Mouse (Mus musculus) liver, adult (tissue): ENCODE measurements around the gene Plcd1.

Experiments
- GATA4 ChIP-seq: IDR thresholded peaks from 2 replicates; pipeline ENCODE4 v1.6.1; 2014; ENCODE audit warnings: mild to moderate bottlenecking, low read length; ENCODE audit not compliant: insufficient replicate concordance

Gene Plcd1

DNA sequence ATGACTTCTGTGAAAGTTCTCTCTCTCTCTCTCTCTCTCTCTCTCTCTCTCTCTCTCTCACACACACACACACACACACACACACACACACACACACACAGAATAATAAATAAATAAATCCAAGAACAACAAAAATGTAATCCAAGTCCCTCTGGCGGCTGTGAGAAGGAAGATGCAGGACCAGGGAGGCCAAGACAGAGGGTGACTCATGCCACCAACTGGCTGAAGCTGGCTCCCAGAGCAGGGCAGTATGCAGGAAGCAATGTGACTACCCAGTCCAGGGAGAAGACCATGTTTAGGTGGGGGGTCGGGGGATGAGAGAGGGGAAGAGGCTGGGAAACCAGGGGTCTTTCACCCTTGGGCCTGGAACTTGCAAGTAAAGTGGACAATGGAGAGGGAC, 42.1 kb downstream of the Plcd1 start:
- no peak for TF ChIP-seq GATA4

DNA sequence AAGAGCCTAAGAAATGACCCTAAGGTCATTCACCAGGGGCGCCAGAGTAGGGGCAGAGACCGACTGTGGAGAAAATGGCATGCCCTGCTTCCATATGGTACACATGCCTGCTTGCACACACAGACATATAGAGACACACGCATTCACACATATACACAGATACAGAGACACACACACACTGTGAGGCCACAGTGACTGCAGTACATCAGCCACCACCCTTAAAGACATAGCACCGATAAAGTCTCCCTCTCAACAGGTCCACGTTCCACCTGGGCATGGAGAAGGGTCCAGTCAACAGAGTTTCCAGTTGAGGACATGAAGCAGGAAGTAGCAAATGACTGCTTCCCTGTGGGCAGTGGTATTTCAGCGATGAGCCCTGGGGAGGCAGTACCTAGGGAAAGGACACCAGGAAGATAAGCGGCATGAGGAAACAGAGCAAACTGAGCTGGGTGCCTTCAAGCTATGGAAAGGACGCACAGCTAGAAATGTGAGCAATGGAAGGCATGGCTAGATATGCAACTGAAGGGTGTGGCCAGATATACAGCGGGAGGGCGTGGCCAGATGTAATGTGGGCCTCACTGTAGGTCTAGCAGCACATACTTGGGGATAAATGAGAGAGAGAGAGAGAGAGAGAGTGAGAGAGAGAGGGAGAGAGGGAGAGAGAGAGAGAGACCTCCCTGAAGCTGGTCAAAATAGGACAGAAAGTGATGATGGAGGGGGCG, 45.0 kb downstream of the Plcd1 start:
- no peak for TF ChIP-seq GATA4

DNA sequence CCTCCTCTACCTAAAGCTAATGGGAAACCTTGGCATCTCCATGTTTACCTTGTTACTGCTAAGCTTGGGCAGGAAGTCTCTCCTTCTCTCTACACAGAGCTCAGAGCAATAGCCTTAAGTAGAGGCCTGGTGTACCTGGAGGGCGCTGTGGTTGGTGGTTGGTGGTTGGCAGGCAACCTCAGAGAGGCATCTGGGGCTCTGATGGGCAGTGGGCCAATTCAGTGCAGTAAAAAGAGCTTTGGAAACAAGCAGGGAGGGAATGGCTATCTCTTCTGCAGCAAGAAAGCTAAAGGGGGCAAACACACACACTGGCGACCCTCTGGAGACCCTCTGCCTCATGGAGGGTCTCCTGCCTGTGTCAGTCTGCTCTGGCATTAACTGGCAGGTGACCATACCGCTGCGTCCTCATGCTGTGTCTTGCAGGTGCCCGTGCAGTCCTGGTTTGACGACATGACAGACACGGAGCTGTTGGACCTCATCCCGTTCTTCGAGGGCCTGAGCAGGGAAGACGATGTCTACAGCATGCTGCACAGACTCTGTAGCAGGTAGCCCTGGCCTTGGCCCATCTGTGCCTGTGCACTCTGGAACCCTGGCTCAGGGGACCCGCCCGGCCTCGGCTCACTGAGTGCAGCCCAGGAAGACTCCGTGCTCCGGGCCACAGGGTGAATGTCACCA, 53.1 kb downstream of the Plcd1 start:
- TF ChIP-seq GATA4: no peak

DNA sequence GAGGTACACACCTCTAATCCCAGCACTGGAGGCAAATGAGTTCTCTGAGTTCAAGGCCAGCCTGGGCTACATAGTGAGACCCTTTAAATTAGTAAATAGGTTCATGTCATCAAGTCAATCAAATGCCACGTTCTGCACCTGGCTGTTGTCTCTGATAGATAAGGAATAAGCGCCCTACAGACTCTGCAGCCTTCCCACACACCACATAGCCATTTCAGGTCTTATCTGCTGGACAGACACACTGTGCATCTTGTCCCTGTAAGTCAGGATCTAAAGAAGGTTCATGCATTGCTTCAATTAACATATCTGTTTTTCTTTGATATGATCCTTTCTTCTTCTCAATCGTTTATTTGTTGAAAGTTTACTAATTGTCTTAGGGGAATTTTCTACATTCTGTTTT, 54.7 kb downstream of the Plcd1 start:
- no peak for TF ChIP-seq GATA4

DNA sequence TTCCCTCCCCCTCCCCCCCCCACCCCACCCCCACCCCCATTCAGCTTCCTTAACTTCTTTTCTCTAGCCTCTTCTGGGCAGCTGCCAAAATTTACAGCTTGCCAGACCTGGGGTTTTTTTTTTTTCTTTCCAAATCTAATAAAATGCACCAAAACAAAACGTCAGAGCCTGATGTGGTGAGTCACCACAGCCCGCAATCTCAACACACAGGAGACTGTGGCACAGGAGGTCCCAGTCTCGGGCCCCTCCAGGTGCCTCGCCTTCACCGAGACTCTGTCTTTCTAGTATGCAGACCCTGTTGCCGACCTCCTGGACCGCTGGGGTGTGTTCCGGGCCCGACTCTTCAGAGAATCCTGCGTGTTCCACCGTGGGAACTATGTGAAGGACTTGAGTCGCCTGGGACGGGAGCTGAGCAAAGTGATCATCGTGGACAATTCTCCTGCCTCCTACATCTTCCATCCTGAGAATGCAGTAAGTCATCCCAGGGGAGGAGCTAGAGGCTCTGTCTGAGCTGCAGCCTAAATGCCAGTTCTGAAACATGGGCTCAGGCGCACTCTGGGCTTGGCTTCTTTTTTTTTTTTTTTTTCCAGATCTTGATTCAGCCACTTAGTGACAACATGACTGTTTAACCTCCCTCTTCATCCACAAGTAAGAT, 56.1 kb downstream of the Plcd1 start:
- no peak for TF ChIP-seq GATA4

DNA sequence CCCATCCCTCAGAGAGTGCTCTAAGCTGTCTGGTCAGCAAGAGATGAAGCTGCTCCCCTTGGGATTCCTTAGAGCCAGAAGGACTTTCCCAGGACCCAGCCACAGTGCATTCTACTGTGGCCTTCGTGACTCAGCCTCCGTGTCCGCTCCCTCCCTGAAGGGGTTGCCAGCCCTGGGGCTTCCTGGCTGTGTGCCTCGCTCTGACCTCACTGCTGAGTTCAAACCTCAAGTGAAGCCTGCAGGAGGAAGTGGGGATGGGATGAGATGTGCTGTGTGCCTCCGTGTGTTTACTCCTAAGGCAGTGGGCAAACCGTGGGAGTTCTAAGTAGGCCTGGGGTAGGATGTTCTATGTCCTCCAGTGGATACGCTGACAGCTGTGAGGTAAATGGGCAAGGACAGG, 57.5 kb downstream of the Plcd1 start:
- no peak for TF ChIP-seq GATA4

DNA sequence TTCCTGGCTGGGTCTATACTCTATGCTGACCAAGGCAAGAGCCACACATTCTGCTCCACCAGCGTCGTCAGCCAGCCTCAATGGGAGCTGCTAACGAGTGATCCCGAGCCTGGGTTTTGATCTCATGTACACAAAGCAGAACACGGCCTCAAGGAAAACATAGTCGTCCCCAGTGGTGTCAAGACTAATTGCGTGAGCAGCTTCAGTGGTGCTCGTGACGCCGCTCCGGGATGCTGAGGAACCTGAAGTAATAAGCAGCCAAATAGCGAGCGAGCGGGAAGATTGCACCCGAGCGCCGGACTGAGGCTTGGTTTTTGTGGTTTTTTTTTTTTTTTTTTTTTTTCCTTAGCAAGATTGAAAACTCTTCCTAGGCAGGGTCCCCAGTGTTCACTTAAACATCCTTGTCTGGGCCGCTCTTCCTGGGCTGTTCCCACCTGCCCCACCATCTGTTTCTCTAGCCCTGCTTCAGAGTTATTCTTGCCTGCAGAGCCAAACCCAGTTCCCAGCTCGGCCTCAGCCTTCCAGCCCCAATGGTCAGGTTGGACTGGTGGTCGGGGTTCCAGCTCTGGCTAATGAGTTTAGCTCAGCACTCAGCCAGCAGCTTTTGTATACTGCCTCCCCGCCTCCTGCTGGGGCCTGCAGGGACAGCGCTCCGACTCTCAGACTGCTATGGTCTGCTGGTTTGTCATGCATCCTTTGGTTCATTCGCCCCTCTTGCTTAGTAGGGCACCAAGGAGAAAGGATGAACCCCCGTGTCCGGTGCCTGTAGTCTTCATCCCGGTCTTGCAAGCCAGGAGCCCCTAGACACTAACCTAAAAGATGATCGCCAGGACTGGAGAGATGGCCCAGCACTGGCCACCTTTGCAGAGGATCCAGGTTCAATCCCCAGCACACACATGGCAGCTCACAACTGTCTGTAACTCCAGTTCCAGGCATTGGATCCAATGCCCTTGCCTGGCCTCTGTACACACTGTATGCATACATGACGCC, 58.3 kb downstream of the Plcd1 start:
- no peak for TF ChIP-seq GATA4

DNA sequence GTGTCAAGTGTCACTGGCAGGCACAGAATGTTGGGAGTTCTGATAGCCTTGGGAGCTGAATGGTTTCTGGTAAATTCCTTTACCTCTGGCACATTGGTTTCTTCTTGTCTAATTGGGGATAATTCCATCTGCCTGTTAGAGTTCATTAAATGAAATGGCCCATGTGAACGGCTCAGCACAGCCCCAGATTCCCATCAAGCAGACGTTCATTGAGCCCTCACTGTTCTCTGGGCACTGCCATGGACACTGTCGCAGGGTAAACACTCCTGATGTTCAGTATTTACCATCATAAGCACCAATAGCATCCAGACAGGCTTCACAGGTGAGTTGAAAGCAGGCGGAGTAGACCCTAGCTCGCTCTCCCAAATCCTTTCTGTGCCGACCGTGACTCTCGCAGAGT, 59.2 kb downstream of the Plcd1 start:
- TF ChIP-seq GATA4: no peak

DNA sequence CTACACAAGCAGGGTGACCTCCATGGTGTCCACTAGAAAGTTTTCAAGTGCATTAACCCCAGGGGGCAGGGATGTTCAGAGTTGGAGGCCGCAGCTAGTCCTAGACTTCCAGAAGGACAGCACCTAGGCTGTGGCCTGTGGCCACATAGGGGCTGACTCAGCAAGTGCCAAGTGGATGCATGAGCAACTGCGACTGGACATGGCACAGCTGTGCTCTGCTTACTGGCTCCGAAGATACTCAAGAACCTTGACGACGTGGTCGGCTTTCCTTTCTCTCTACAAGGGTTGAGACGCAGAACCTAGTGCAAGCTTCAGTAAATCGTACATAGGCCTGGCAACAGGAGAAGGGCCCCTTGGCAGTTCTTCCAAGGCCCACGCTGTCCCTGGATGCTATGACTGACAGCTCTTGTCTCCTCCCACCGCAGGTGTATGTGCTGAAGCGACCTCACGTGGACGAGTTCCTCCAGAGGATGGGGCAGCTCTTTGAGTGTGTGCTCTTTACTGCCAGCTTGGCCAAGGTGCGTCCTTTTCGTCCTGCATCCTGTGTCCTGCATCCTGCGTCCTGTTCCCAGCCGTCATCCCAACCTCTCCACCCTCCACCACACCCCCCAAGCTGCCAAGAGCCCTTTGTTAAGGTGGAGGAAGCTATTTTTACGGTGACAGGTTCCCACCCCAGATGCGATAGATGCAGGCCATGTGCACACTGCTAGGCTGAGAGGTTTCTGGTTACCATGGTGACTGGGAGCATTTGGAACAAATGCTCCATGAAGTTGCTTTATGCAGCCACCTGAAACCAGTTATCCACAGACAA, 60.0 kb downstream of the Plcd1 start:
- TF ChIP-seq GATA4: no peak

DNA sequence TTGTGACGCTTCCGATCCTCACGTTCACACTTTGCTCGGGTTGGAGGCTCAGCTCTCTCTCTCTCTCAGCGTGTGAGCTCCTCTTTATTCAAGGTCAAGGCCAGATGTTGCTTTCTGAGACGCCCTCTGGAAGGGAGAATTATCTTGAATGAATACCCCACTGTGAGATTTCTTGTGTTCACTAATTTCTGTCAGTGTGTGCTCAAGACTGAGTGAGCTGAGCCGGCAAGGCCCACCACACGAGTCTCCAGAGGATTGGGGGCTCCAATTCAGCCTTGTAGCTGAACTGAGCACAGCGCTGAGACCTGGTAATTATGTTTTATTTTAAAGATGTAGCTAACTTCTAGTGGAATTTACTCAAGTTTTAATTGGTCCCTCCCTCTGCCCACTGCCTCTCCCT, 60.8 kb downstream of the Plcd1 start:
- no peak for TF ChIP-seq GATA4

DNA sequence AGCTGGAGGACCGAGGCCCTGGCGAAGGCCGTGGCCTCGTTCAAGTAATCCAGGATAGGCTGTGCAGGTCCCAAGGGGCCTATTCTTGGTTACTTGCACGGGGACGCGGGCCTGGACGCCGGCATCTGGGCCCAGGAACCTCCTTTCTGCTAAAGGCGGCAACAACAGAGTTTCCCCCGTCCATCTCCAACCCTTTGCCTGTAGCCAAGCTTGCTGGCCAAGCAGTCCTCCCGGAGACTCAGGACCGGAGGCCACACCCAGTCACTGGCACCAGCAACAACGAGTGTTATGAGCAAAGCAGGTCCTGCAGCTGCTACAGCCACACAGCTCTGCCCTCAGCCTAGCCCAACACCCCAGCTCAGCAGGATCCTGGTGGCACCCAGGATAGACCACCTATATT, 61.5 kb downstream of the Plcd1 start:
- TF ChIP-seq GATA4: no peak

DNA sequence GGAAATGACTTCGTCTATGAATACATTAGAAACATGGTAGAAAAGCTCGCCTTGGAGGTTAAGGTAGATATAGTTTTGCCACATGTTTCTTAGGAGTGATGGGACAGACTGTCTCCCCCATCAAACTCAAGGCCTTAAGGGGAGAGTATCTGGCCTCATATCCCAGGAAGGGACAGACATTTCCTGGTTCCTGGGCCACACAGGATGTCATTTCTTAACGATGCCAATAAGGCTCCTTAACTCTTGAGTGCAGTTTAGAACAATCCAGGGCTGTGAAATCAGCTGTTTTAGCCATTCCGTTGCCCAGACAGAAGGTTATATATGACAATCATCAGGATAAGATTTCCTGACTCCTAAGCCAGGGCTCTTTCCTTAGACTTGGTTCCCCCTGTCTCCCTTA, 62.3 kb downstream of the Plcd1 start:
- TF ChIP-seq GATA4: no peak

DNA sequence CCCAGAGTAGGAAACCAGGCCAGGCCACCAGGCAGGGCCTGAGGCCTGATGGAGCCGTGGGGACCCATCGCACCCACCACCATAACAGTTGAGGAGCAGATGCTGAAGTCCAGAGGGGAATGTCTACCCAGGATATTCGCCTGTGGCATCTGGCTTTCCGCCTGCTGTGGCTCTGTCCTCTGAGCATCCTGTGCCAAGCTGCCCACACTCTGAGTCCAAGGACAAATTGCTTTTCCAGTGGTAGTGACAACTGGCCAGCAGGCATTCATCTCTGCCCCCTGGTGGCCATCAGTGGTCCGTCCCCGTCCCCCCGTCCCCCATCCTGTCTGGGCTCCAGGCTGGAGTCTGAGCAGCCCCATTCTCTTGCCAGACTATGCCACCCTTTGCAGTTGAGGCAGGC, 63.7 kb downstream of the Plcd1 start:
- TF ChIP-seq GATA4: no peak
